Mouse (Mus musculus) heart, embryonic 14.5 days (tissue): Measurements from ENCODE around the gene Sptlc3. TPM values are rescaled to one million over a fixed set of nuclear protein-coding genes. Genes with fewer than 3 reads are reported as not detected.

Experiments used
- ATAC-seq: fragments of 200-750 bp; cut with Nextera tagmentation; 2 replicates; pipeline ENCODE4 v1.8.0; 2017; ENCODE audit warnings: low read depth, moderate TSS enrichment; ENCODE audit not compliant: insufficient number of reproducible peaks, insufficient read depth, low FRiP score
- H3K27ac ChIP-seq, 2 experiments: fragments of 200-500 bp in 1 of 2; fragments of 300-500 bp in 1 of 2; sonication (generic) in 1 of 2; replicated peaks in 1 of 2; 2 replicates each; pipeline ENCODE4 v1.5.1; 2012 to 2014; ENCODE audit warnings: low read depth in 2 of 2, low read length in 2 of 2, control low read depth in 1 of 2, mild to moderate bottlenecking in 1 of 2, mixed read lengths in 1 of 2; ENCODE audit not compliant: control insufficient read depth in 1 of 2, insufficient read depth in 1 of 2
- H3K27me3 ChIP-seq: fragments of 300-500 bp; sonication (generic); 2 replicates; pipeline ENCODE4 v1.6.1; 2014; ENCODE audit warnings: mild to moderate bottlenecking, low read length, control low read depth; ENCODE audit not compliant: control insufficient read depth, insufficient read depth
- H3K36me3 ChIP-seq: fragments of 300-500 bp; sonication (generic); 2 replicates; pipeline ENCODE4 v1.6.1; 2014; ENCODE audit warnings: mild to moderate bottlenecking, control low read depth, low read length, mixed read lengths; ENCODE audit not compliant: control insufficient read depth, insufficient read depth
- H3K4me1 ChIP-seq, 2 experiments: fragments of 200-500 bp in 1 of 2; fragments of 300-500 bp in 1 of 2; sonication (generic) in 1 of 2; 2 replicates each; pipeline ENCODE4 v1.6.1; 2012 to 2014; ENCODE audit warnings: low read length in 2 of 2, control low read depth in 1 of 2, mixed read lengths in 1 of 2; ENCODE audit not compliant: control insufficient read depth in 2 of 2, insufficient read depth in 2 of 2
- H3K4me2 ChIP-seq: fragments of 300-500 bp; sonication (generic); 2 replicates; pipeline ENCODE4 v1.6.1; 2014; ENCODE audit warnings: mild to moderate bottlenecking, low read length
- H3K4me3 ChIP-seq, 2 experiments: fragments of 200-500 bp in 1 of 2; fragments of 300-500 bp in 1 of 2; sonication (generic) in 1 of 2; 2 replicates each; pipeline ENCODE4 v1.5.1; 2012 to 2014; ENCODE audit warnings: low read length in 2 of 2, mild to moderate bottlenecking in 2 of 2, control low read depth in 1 of 2, low read depth in 1 of 2, moderate library complexity in 1 of 2; ENCODE audit not compliant: control insufficient read depth in 1 of 2, insufficient read depth in 1 of 2
- H3K9ac ChIP-seq: fragments of 300-500 bp; sonication (generic); 2 replicates; pipeline ENCODE4 v1.6.1; 2014; ENCODE audit warnings: mild to moderate bottlenecking, low read length
- H3K9me3 ChIP-seq: fragments of 300-500 bp; sonication (generic); 2 replicates; pipeline ENCODE4 v1.6.1; 2016; ENCODE audit warnings: low read length, control low read depth; ENCODE audit not compliant: control insufficient read depth
- WGBS: fragments of 180-500 bp; shearing (Covaris S2); extraction: QIAGEN DNeasy Blood & Tissue Kit; methylation state at CpG from one replicate; pipeline ENCODE4 v1.1.7; 2014; 5-methylcytosine and 5-hydroxymethylcytosine counted together
- polyA plus RNA-seq: library from polyadenylated mRNA; unstranded; fragments of >200 nt; fragmentation: Nextera tagmentation; extraction: Ambion mirVana; gene quantifications from 2 replicates; pipeline ENCODE4 v1.2.1, GENCODE M21; 2014

Gene Sptlc3
- polyA plus RNA-seq, 1 experiment from 2014 or later = not detected

GRCm38 (mm10) chr2:139637861-139638260, 144.1 kb downstream of the Sptlc3 start:
- H3K4me1 ChIP-seq = no peaks in the 10 kb centered on the region
- no peak overlapping the region for H3K4me2 ChIP-seq
- WGBS = 36% methylated on average over 2 of the region's 2 CpGs
- no peak overlapping the region for H3K4me3 ChIP-seq
- H3K9ac ChIP-seq = no peak overlapping the region
- H3K36me3 ChIP-seq = no peaks in the 10 kb centered on the region
- ATAC-seq = no peak
- H3K27ac ChIP-seq = no peak overlapping the region
- H3K9me3 ChIP-seq = no peaks in the 10 kb centered on the region
- no peaks in the 10 kb centered on the region for H3K27me3 ChIP-seq

- WGBS = 59% methylated on average over 7 of the region's 7 CpGs
These were observed 148.2 kb downstream of the Sptlc3 start for GRCm38 (mm10) chr2:139641757-139642385.

GRCm38 (mm10) chr2:139649518-139649917, 155.8 kb downstream of the Sptlc3 start:
- Histone ChIP-seq H3K4me1 (no peaks in the 10 kb centered on the region), H3K9ac (no peak overlapping the region), H3K36me3 (no peaks in the 10 kb centered on the region), H3K4me3 (no peak overlapping the region), H3K4me2 (no peak overlapping the region), H3K27ac (no peak overlapping the region), H3K9me3 (no peaks in the 10 kb centered on the region), H3K27me3 (no peaks in the 10 kb centered on the region)
- ATAC-seq = no peak
- 74% methylated on average over 3 of the region's 3 CpGs for WGBS

More at GRCm38 (mm10) chr2:139641757-139642385, 148.2 kb downstream of the Sptlc3 start:
- Histone ChIP-seq H3K4me1 (no peaks in the 10 kb centered on the region), H3K27ac (no peak overlapping the region), H3K27me3 (no peaks in the 10 kb centered on the region), H3K9ac (no peak overlapping the region), H3K36me3 (no peaks in the 10 kb centered on the region), H3K4me3 (no peak overlapping the region), H3K4me2 (no peak overlapping the region), H3K9me3 (no peaks in the 10 kb centered on the region)
- no peak for ATAC-seq

GRCm38 (mm10) chr2:139656750-139657149, 163.0 kb downstream of the Sptlc3 start:
- H3K4me2 ChIP-seq = no peak overlapping the region
- H3K4me1 ChIP-seq = no peaks in the 10 kb centered on the region
- no peak overlapping the region for H3K27ac ChIP-seq
- H3K36me3 ChIP-seq = no peaks in the 10 kb centered on the region
- WGBS = 74% methylated on average over 4 of the region's 4 CpGs
- ATAC-seq = no peak
- H3K27me3 ChIP-seq = no peaks in the 10 kb centered on the region
- no peak overlapping the region for H3K4me3 ChIP-seq
- no peak overlapping the region for H3K9ac ChIP-seq
- no peaks in the 10 kb centered on the region for H3K9me3 ChIP-seq

GRCm38 (mm10) chr2:139671838-139672237, 178.1 kb downstream of the Sptlc3 start:
- Histone ChIP-seq H3K36me3 (no peaks in the 10 kb centered on the region), H3K9me3 (no peaks in the 10 kb centered on the region), H3K4me2 (no peak overlapping the region), H3K4me3 (no peak overlapping the region), H3K4me1 (peaks cover 0 to 6% of the 10 kb centered on the region in 2 experiments; a peak in 2 of 4 replicates), H3K27me3 (peaks cover 12% of the 10 kb centered on the region), H3K9ac (no peak overlapping the region), H3K27ac (no peak overlapping the region)
- WGBS = 78% methylated on average over 3 of the region's 3 CpGs
- ATAC-seq = no peak

- Histone ChIP-seq H3K36me3 (no peaks in the 10 kb centered on the region), H3K4me1 (peaks cover 0 to 6% of the 10 kb centered on the region in 2 experiments; a peak in 2 of 4 replicates), H3K27me3 (peaks cover 12% of the 10 kb centered on the region), H3K9ac (no peak overlapping the region), H3K4me3 (no peak overlapping the region), H3K27ac (no peak overlapping the region), H3K9me3 (no peaks in the 10 kb centered on the region), H3K4me2 (no peak overlapping the region)
- WGBS = 62% methylated on average over 2 of the region's 2 CpGs
- ATAC-seq = no peak
These were observed 178.7 kb downstream of the Sptlc3 start for GRCm38 (mm10) chr2:139672371-139672770.

GRCm38 (mm10) chr2:139677065-139677762, 183.5 kb downstream of the Sptlc3 start:
- H3K9me3 ChIP-seq = no peaks in the 10 kb centered on the region
- H3K27ac ChIP-seq = no peak overlapping the region
- no peaks in the 10 kb centered on the region for H3K36me3 ChIP-seq
- peaks cover 18% of the 10 kb centered on the region for H3K27me3 ChIP-seq
- peak overlapping the region; percentile 79 for H3K9ac ChIP-seq
- H3K4me2 ChIP-seq = peak overlapping the region; percentile 97
- ATAC-seq = peak; percentile 68
- WGBS = under 1% methylated on average over 51 of the region's 52 CpGs
- peaks cover 0 to 6% of the 10 kb centered on the region in 2 experiments; a peak in 3 of 4 replicates for H3K4me1 ChIP-seq
- H3K4me3 ChIP-seq = peak overlapping the region; percentile 73 to 84
